Mouse (Mus musculus): ENCODE data around the gene Rhbdf1.

DNA sequence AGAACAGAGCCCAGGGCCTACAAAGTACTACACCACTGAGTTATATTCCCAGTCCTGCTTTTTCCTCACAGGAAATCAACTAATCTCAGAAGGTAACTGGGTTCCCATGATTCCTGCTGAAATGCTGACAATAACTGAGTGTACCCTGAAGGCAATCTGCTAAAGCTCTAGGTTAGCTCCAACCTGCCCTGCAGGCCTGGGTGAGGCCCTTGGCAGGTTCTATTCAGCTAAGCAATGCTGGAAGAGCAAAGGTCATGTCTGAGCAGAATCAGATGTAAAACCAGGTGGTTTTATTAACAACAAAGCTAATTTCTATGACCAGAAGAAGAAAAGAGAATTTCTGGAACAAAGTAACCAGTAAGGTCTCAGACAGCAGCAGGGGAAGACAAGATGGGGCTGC, 19.3 kb upstream of the Rhbdf1 start:
- TF ChIP-seq CTCF (IDR thresholded peaks at IDR 0.05; ENCODE audit: low read depth) (no peak), EP300 (optimal IDR thresholded peaks at IDR 0.05) (no peak)
